28 mouse cellular contexts compared by ENCODE assay signal in the genomic region with DNA sequence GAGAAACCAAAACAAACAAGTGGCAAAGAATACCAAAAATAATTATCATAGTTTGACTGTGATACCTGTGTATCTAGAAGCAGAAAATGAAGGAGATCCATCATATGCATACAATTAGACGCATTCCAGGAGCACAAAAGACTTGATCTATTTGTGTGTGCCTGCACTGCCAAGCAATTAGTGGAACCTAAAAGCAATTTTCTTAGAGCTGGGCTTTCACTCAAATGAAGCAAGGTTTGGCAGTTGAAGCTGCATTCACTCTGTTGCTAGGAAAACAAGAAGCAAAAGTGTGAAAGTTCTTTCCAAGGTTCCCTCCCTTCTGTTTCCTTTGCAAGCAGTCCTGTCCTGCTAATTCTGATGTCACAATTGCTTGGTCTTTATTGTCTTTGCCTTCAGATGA.
DNase-seq lines count a peak whose midpoint lies in the region; ATAC-seq and TF ChIP-seq lines count a peak whose summit lies in the region.
"Had no signal": no experiment of that assay in that cellular context is flagged by ENCODE, and none has a peak within 500 bp of the region (broad histone marks: within the 10 kb centered on the region; RNA-seq: fewer than 3 reads in every experiment).

No protein-coding gene starts in this region.

- no peak for TF ChIP-seq CTCF in hindbrain, postnatal 0 days (IDR thresholded peaks at IDR 0.05; ENCODE audit: low read depth)
- TF ChIP-seq CTCF in forebrain, postnatal 0 days (IDR thresholded peaks at IDR 0.05; ENCODE audit: low read depth), result no peak
- TF ChIP-seq CTCF in liver, postnatal 0 days (IDR thresholded peaks at IDR 0.05; ENCODE audit: low read depth), result no peak

- H3K4me1 ChIP-seq in forebrain, embryonic 13.5 days, result no peaks in the 10 kb centered on the region
- no peaks in the 10 kb centered on the region for H3K4me1 ChIP-seq in forebrain, embryonic 11.5 days (replicated peaks; ENCODE audit: control insufficient read depth, insufficient read depth, low read length)
- no peaks in the 10 kb centered on the region for H3K4me1 ChIP-seq in hindbrain, postnatal 0 days (ENCODE audit: insufficient read depth, low read length)
- no peaks in the 10 kb centered on the region for H3K4me1 ChIP-seq in hindbrain, embryonic 10.5 days (replicated peaks)
- H3K4me1 ChIP-seq in forebrain, postnatal 0 days (ENCODE audit: insufficient read depth), result peaks cover 2% of the 10 kb centered on the region; the same call in 1 of the 2 replicates
- H3K4me1 ChIP-seq in liver, postnatal 0 days (ENCODE audit: insufficient read depth), result no peaks in the 10 kb centered on the region
- H3K4me1 ChIP-seq: embryonic facial prominence, embryonic 10.5 days; embryonic facial prominence, embryonic 15.5 days; heart, embryonic 15.5 days; hindbrain, embryonic 12.5 days; liver, embryonic 12.5 days; megakaryocyte, embryonic 14.5 days; midbrain, embryonic 13.5 days had no signal

- no peak overlapping the region for H3K9ac ChIP-seq in forebrain, embryonic 13.5 days
- H3K9ac ChIP-seq in forebrain, embryonic 11.5 days (ENCODE audit: low read length), result no peak overlapping the region
- no peak overlapping the region for H3K9ac ChIP-seq in hindbrain, postnatal 0 days (replicated peaks; ENCODE audit: low read length)
- no peak overlapping the region for H3K9ac ChIP-seq in forebrain, postnatal 0 days
- H3K9ac ChIP-seq in liver, postnatal 0 days (replicated peaks), result no peak overlapping the region
- H3K9ac ChIP-seq: embryonic facial prominence, embryonic 15.5 days; heart, embryonic 15.5 days; hindbrain, embryonic 12.5 days; liver, embryonic 12.5 days; midbrain, embryonic 13.5 days had no signal

- H3K9me3 ChIP-seq in forebrain, embryonic 13.5 days (replicated peaks), result no peaks in the 10 kb centered on the region
- no peaks in the 10 kb centered on the region for H3K9me3 ChIP-seq in forebrain, embryonic 11.5 days (ENCODE audit: control insufficient read depth, low read length)
- no peaks in the 10 kb centered on the region for H3K9me3 ChIP-seq in hindbrain, postnatal 0 days (ENCODE audit: low read length)
- H3K9me3 ChIP-seq in hindbrain, embryonic 10.5 days, result no peaks in the 10 kb centered on the region
- no peaks in the 10 kb centered on the region for H3K9me3 ChIP-seq in forebrain, postnatal 0 days (ENCODE audit: low read length)
- H3K9me3 ChIP-seq in liver, postnatal 0 days (ENCODE audit: low read length), result no peaks in the 10 kb centered on the region
- H3K9me3 ChIP-seq: embryonic facial prominence, embryonic 10.5 days; embryonic facial prominence, embryonic 15.5 days; heart, embryonic 15.5 days; hindbrain, embryonic 12.5 days; liver, embryonic 12.5 days; megakaryocyte, embryonic 14.5 days; midbrain, embryonic 13.5 days had no signal

- no peaks in the 10 kb centered on the region for H3K36me3 ChIP-seq in forebrain, embryonic 13.5 days (ENCODE audit: poor library complexity, severe bottlenecking)
- no peaks in the 10 kb centered on the region for H3K36me3 ChIP-seq in forebrain, embryonic 11.5 days (ENCODE audit: control insufficient read depth, insufficient read depth, low read length)
- H3K36me3 ChIP-seq in hindbrain, postnatal 0 days (ENCODE audit: insufficient read depth, low read length), result no peaks in the 10 kb centered on the region
- no peaks in the 10 kb centered on the region for H3K36me3 ChIP-seq in hindbrain, embryonic 10.5 days
- H3K36me3 ChIP-seq in forebrain, postnatal 0 days (ENCODE audit: insufficient read depth), result no peaks in the 10 kb centered on the region
- no peaks in the 10 kb centered on the region for H3K36me3 ChIP-seq in liver, postnatal 0 days (replicated peaks; ENCODE audit: insufficient read depth, low read length)
- H3K36me3 ChIP-seq: embryonic facial prominence, embryonic 10.5 days; embryonic facial prominence, embryonic 15.5 days; heart, embryonic 15.5 days; hindbrain, embryonic 12.5 days; liver, embryonic 12.5 days; midbrain, embryonic 13.5 days had no signal

- H3K4me2 ChIP-seq in forebrain, embryonic 13.5 days, result no peak overlapping the region
- no peak overlapping the region for H3K4me2 ChIP-seq in forebrain, embryonic 11.5 days (ENCODE audit: low read depth, low read length, severe bottlenecking)
- H3K4me2 ChIP-seq in hindbrain, postnatal 0 days (ENCODE audit: low read depth, low read length), result no peak overlapping the region
- H3K4me2 ChIP-seq in forebrain, postnatal 0 days (ENCODE audit: low read depth), result no peak overlapping the region
- no peak overlapping the region for H3K4me2 ChIP-seq in liver, postnatal 0 days (ENCODE audit: low read depth, low read length)
- H3K4me2 ChIP-seq: embryonic facial prominence, embryonic 15.5 days; heart, embryonic 15.5 days; hindbrain, embryonic 12.5 days; liver, embryonic 12.5 days; midbrain, embryonic 13.5 days had no signal

- H3K4me3 ChIP-seq in forebrain, embryonic 13.5 days, result no peak overlapping the region
- no peak overlapping the region for H3K4me3 ChIP-seq in forebrain, embryonic 11.5 days (ENCODE audit: low read depth, low read length)
- no peak overlapping the region for H3K4me3 ChIP-seq in hindbrain, postnatal 0 days (ENCODE audit: low read length)
- H3K4me3 ChIP-seq in hindbrain, embryonic 10.5 days, result no peak overlapping the region
- H3K4me3 ChIP-seq in forebrain, postnatal 0 days (ENCODE audit: low read depth, low read length), result no peak overlapping the region
- H3K4me3 ChIP-seq in liver, postnatal 0 days (ENCODE audit: low read depth, low read length), result no peak overlapping the region
- H3K4me3 ChIP-seq: embryonic facial prominence, embryonic 10.5 days; embryonic facial prominence, embryonic 15.5 days; heart, embryonic 15.5 days; hindbrain, embryonic 12.5 days; liver, embryonic 12.5 days; megakaryocyte, embryonic 14.5 days; midbrain, embryonic 13.5 days had no signal

- no peak for TF ChIP-seq EP300 in liver, postnatal 0 days (IDR thresholded peaks at IDR 0.05; ENCODE audit: low read depth)

- H3K27me3 ChIP-seq in forebrain, embryonic 13.5 days, result no peaks in the 10 kb centered on the region
- no peaks in the 10 kb centered on the region for H3K27me3 ChIP-seq in forebrain, embryonic 11.5 days (ENCODE audit: control insufficient read depth, insufficient read depth, low read length)
- no peaks in the 10 kb centered on the region for H3K27me3 ChIP-seq in hindbrain, postnatal 0 days (ENCODE audit: insufficient read depth, low read length)
- H3K27me3 ChIP-seq in hindbrain, embryonic 10.5 days (ENCODE audit: insufficient read depth, poor library complexity, severe bottlenecking), result no peaks in the 10 kb centered on the region
- H3K27me3 ChIP-seq in forebrain, postnatal 0 days (ENCODE audit: insufficient read depth, low read length), result no peaks in the 10 kb centered on the region
- no peaks in the 10 kb centered on the region for H3K27me3 ChIP-seq in liver, postnatal 0 days (ENCODE audit: insufficient read depth, low read length)
- H3K27me3 ChIP-seq: CH12.LX; embryonic facial prominence, embryonic 15.5 days; heart, embryonic 15.5 days; hindbrain, embryonic 12.5 days; liver, embryonic 12.5 days; megakaryocyte, embryonic 14.5 days; midbrain, embryonic 13.5 days had no signal

- no peak for DNase-seq in forebrain, embryonic 11.5 days (ENCODE audit: low spot score)
- DNase-seq in hindbrain, postnatal 0 days (ENCODE audit: low spot score), result peak; percentile 12
- DNase-seq in hindbrain, embryonic 10.5 days (ENCODE audit: low spot score), result no peak
- DNase-seq in Muller cell, postnatal 12 days (ENCODE audit: inconsistent ontology term), result peak; percentile 68
- DNase-seq in forebrain, postnatal 0 days, result peak; percentile 51
- no peak for DNase-seq in liver, postnatal 0 days
- DNase-seq: adrenal gland, postnatal 10 days; cerebellum, adult 18-20 months; cerebellum, postnatal 10 days; gastrocnemius, postnatal 10 days; kidney, postnatal 14 days; left cerebral cortex, postnatal 4 days; lung, adult 18-20 months; lung, postnatal 4 days; right cerebral cortex, postnatal 14 days; spleen, adult 18-20 months; thymus, postnatal 14 days had no signal

- H3K27ac ChIP-seq in forebrain, embryonic 13.5 days, result no peak overlapping the region
- H3K27ac ChIP-seq in forebrain, embryonic 11.5 days (ENCODE audit: low read depth, low read length), result no peak overlapping the region
- H3K27ac ChIP-seq in hindbrain, postnatal 0 days, result no peak overlapping the region
- no peak overlapping the region for H3K27ac ChIP-seq in hindbrain, embryonic 10.5 days
- no peak overlapping the region for H3K27ac ChIP-seq in forebrain, postnatal 0 days (ENCODE audit: low read depth, low read length)
- H3K27ac ChIP-seq in liver, postnatal 0 days (ENCODE audit: low read depth), result no peak overlapping the region
- H3K27ac ChIP-seq: embryonic facial prominence, embryonic 10.5 days; embryonic facial prominence, embryonic 15.5 days; heart, embryonic 15.5 days; hindbrain, embryonic 12.5 days; liver, embryonic 12.5 days; midbrain, embryonic 13.5 days had no signal

- ATAC-seq in forebrain, embryonic 13.5 days, result peak; percentile 39; the same call in 1 of the 2 replicates
- no peak for ATAC-seq in forebrain, embryonic 11.5 days (replicated peaks; ENCODE audit: low FRiP score)
- no peak for ATAC-seq in hindbrain, postnatal 0 days
- ATAC-seq in forebrain, postnatal 0 days, result peak; percentile 52
- no peak for ATAC-seq in liver, postnatal 0 days
- ATAC-seq: intestine, postnatal 0 days; liver, embryonic 12.5 days; lung, postnatal 0 days; midbrain, embryonic 13.5 days had no signal

- 43% methylated on average over 1 of the region's 1 CpGs for WGBS in forebrain, embryonic 13.5 days
- WGBS in forebrain, embryonic 11.5 days, result 64% methylated on average over 1 of the region's 1 CpGs
- 47% methylated on average over 1 of the region's 1 CpGs for WGBS in hindbrain, postnatal 0 days
- 70% methylated on average over 1 of the region's 1 CpGs for WGBS in hindbrain, embryonic 10.5 days
- 28% methylated on average over 1 of the region's 1 CpGs for WGBS in forebrain, postnatal 0 days
- WGBS in liver, postnatal 0 days (ENCODE audit: insufficient replicate concordance), result 63% methylated on average over 1 of the region's 1 CpGs

Comparison
In these comparisons a context has a peak if more than half of its experiments do, and no peak if none do; other contexts are left out.
1. ATAC-seq: peak in forebrain, embryonic 13.5 days (single experiment) and forebrain, postnatal 0 days (single experiment); none in forebrain, embryonic 11.5 days (single experiment), hindbrain, postnatal 0 days (single experiment) and liver, postnatal 0 days (single experiment).
2. DNase-seq: peak in hindbrain, postnatal 0 days (single experiment), Muller cell, postnatal 12 days (single experiment) and forebrain, postnatal 0 days (single experiment); none in forebrain, embryonic 11.5 days (single experiment), hindbrain, embryonic 10.5 days (single experiment) and liver, postnatal 0 days (single experiment).